In genomic region chr8:77502547-77502946, GRCm38 (mm10) we compare ENCODE assay signal across 24 mouse cellular contexts. TPM values are rescaled to one million over a fixed set of nuclear protein-coding genes. Genes with fewer than 3 reads are reported as not detected.
DNase-seq lines count a peak whose midpoint lies in the region; ATAC-seq and TF ChIP-seq lines count a peak whose summit lies in the region.
"Had no signal": no experiment of that assay in that cellular context is flagged by ENCODE, and none has a peak within 500 bp of the region (broad histone marks: within the 10 kb centered on the region; RNA-seq: fewer than 3 reads in every experiment).

No protein-coding gene starts in this region.

- 0 out of 2 replicates have a peak, but pooled peaks cover 7% of the 10 kb centered on the region for H3K9me3 ChIP-seq in embryonic facial prominence, embryonic 13.5 days
- no peaks in the 10 kb centered on the region for H3K9me3 ChIP-seq in embryonic facial prominence, embryonic 10.5 days
- no peaks in the 10 kb centered on the region for H3K9me3 ChIP-seq in liver, embryonic 11.5 days (ENCODE audit: control insufficient read depth, low read length)
- H3K9me3 ChIP-seq: forebrain, embryonic 10.5 days; forebrain, embryonic 12.5 days; G1E had no signal

- TF ChIP-seq CTCF in testis, adult 2 months (IDR thresholded peaks at IDR 0.05; ENCODE audit: control insufficient read depth, insufficient read depth, insufficient replicate concordance, low read depth, low read length), result no peak

- no peak overlapping the region for H3K4me3 ChIP-seq in embryonic facial prominence, embryonic 13.5 days
- no peak overlapping the region for H3K4me3 ChIP-seq in embryonic facial prominence, embryonic 10.5 days
- H3K4me3 ChIP-seq in testis, adult 2 months (ENCODE audit: control insufficient read depth, low read depth, low read length), result peak overlapping the region; percentile 16
- H3K4me3 ChIP-seq in liver, embryonic 11.5 days (ENCODE audit: low read depth, low read length), result no peak overlapping the region
- H3K4me3 ChIP-seq: erythroblast, embryonic 14.5 days; forebrain, embryonic 10.5 days; forebrain, embryonic 12.5 days had no signal

- WGBS in embryonic facial prominence, embryonic 13.5 days, result 74% methylated on average over 6 of the region's 6 CpGs
- 90% methylated on average over 6 of the region's 6 CpGs for WGBS in embryonic facial prominence, embryonic 10.5 days
- WGBS in liver, embryonic 11.5 days, result 85% methylated on average over 6 of the region's 6 CpGs

- H3K9ac ChIP-seq in embryonic facial prominence, embryonic 13.5 days, result no peak overlapping the region
- H3K9ac ChIP-seq in liver, embryonic 11.5 days (ENCODE audit: low read depth, low read length), result no peak overlapping the region
- H3K9ac ChIP-seq: forebrain, embryonic 12.5 days had no signal

- no peak for ATAC-seq in embryonic facial prominence, embryonic 13.5 days (ENCODE audit: insufficient number of reproducible peaks, insufficient read depth, low FRiP score, low TSS enrichment, low read depth)
- ATAC-seq in liver, embryonic 11.5 days (replicated peaks; ENCODE audit: low FRiP score), result no peak
- ATAC-seq: activated CD4-positive, CD25-positive, alpha-beta regulatory T cell, adult 4 months; CD4-positive, CD25-positive, alpha-beta regulatory T cell, adult 4 months; forebrain, embryonic 14.5 days; forebrain, embryonic 16.5 days; Patski had no signal

- TF ChIP-seq POLR2A in testis, adult 2 months (IDR thresholded peaks at IDR 0.05; ENCODE audit: control insufficient read depth, low read depth, low read length), result no peak

- no peak overlapping the region for H3K4me2 ChIP-seq in embryonic facial prominence, embryonic 13.5 days
- no peak overlapping the region for H3K4me2 ChIP-seq in liver, embryonic 11.5 days
- H3K4me2 ChIP-seq: forebrain, embryonic 12.5 days had no signal

- H3K36me3 ChIP-seq in embryonic facial prominence, embryonic 13.5 days, result no peaks in the 10 kb centered on the region
- H3K36me3 ChIP-seq in embryonic facial prominence, embryonic 10.5 days (replicated peaks), result no peaks in the 10 kb centered on the region
- no peaks in the 10 kb centered on the region for H3K36me3 ChIP-seq in testis, adult 2 months (ENCODE audit: control insufficient read depth, insufficient read depth, low read length)
- H3K36me3 ChIP-seq in liver, embryonic 11.5 days (ENCODE audit: control insufficient read depth, insufficient read depth, low read length), result no peaks in the 10 kb centered on the region
- H3K36me3 ChIP-seq: forebrain, embryonic 10.5 days; forebrain, embryonic 12.5 days had no signal

- H3K27ac ChIP-seq in embryonic facial prominence, embryonic 13.5 days, result peak overlapping the region; percentile 44; the same call in 1 of the 2 replicates
- H3K27ac ChIP-seq in embryonic facial prominence, embryonic 10.5 days (replicated peaks), result no peak overlapping the region
- no peak overlapping the region for H3K27ac ChIP-seq in testis, adult 2 months (ENCODE audit: control insufficient read depth, insufficient read depth, low read depth, low read length)
- no peak overlapping the region for H3K27ac ChIP-seq in liver, embryonic 11.5 days (ENCODE audit: low read depth, low read length)
- H3K27ac ChIP-seq: forebrain, embryonic 10.5 days; forebrain, embryonic 12.5 days had no signal

- H3K27me3 ChIP-seq in embryonic facial prominence, embryonic 13.5 days, result no peaks in the 10 kb centered on the region
- no peaks in the 10 kb centered on the region for H3K27me3 ChIP-seq in embryonic facial prominence, embryonic 10.5 days (replicated peaks; ENCODE audit: low read depth, poor library complexity, severe bottlenecking)
- H3K27me3 ChIP-seq in testis, adult 2 months (ENCODE audit: control insufficient read depth, insufficient read depth, low read length), result no peaks in the 10 kb centered on the region
- H3K27me3 ChIP-seq in liver, embryonic 11.5 days (replicated peaks; ENCODE audit: control insufficient read depth, insufficient read depth, low read length), result no peaks in the 10 kb centered on the region
- H3K27me3 ChIP-seq: CH12.LX; forebrain, embryonic 12.5 days; Patski had no signal

- peaks cover 22% of the 10 kb centered on the region for H3K4me1 ChIP-seq in embryonic facial prominence, embryonic 13.5 days
- H3K4me1 ChIP-seq in embryonic facial prominence, embryonic 10.5 days, result peaks cover 6% of the 10 kb centered on the region; the same call in 1 of the 2 replicates
- H3K4me1 ChIP-seq in testis, adult 2 months (ENCODE audit: control insufficient read depth, insufficient read depth, low read length), result peaks cover 9% of the 10 kb centered on the region
- peaks cover 3% of the 10 kb centered on the region for H3K4me1 ChIP-seq in liver, embryonic 11.5 days (replicated peaks; ENCODE audit: control insufficient read depth, insufficient read depth, low read length)
- H3K4me1 ChIP-seq: forebrain, embryonic 12.5 days had no signal

- DNase-seq in embryonic facial prominence, embryonic 10.5 days (ENCODE audit: low spot score), result no peak
- no peak for DNase-seq in testis, postnatal 14 days (ENCODE audit: low spot score)
- no peak for DNase-seq in liver, embryonic 11.5 days (ENCODE audit: low spot score)
- DNase-seq: adrenal gland, adult 8-10 months; adrenal gland, postnatal 14 days; adrenal gland, postnatal 36 days; B cell, adult 2 months; cerebellum, adult 11-12 months; cerebellum, adult 2 months; cerebellum, adult 9-10 months; cerebellum, postnatal 10 days; cerebellum, postnatal 25 days had no signal

RNA-seq across cellular contexts. Expression of gene Arhgap10, which starts 15.2 kb away (rescaled TPM):
- polyA plus RNA-seq in embryonic facial prominence, embryonic 13.5 days (2015; fragmentation: Nextera tagmentation; extraction: Ambion mirVana), result 30.1 and 31.5 TPM in 2 replicates
- polyA plus RNA-seq in embryonic facial prominence, embryonic 10.5 days (2016; fragmentation: Nextera tagmentation; extraction: Ambion mirVana), result 25.5 and 26.1 TPM in 2 replicates
- polyA plus RNA-seq in testis, adult 2 months (2012; rRNA removed), result 7.2 and 7.5 TPM in 2 replicates
- polyA plus RNA-seq in liver, embryonic 11.5 days (2014; fragmentation: Nextera tagmentation; extraction: Ambion mirVana), result 20.1 and 20.2 TPM in 2 replicates

RNA-seq across cellular contexts. Expression of gene Prmt9, which starts 46.6 kb away (rescaled TPM):
- polyA plus RNA-seq in embryonic facial prominence, embryonic 13.5 days (2015; fragmentation: Nextera tagmentation; extraction: Ambion mirVana), result 22.9 and 24.0 TPM in 2 replicates
- polyA plus RNA-seq in embryonic facial prominence, embryonic 10.5 days (2016; fragmentation: Nextera tagmentation; extraction: Ambion mirVana), result 19.9 and 21.6 TPM in 2 replicates
- 3.0 and 3.5 TPM in 2 replicates for polyA plus RNA-seq in testis, adult 2 months (2012; rRNA removed)
- 17.0 and 21.3 TPM in 2 replicates for polyA plus RNA-seq in liver, embryonic 11.5 days (2014; fragmentation: Nextera tagmentation; extraction: Ambion mirVana)
